Mouse (Mus musculus): Measurements from ENCODE around the gene Slc25a23.

The Slc25a23 gene

GRCm38 (mm10) chr17:57012245-57012795 lies 47.3 kb downstream of the Slc25a23 start:
- no peak for DNase-seq (ENCODE audit: low spot score)

- peak; percentile 90 for DNase-seq (ENCODE audit: low spot score)
Observed at GRCm38 (mm10) chr17:57011236-57012141, 48.2 kb downstream of the Slc25a23 start, which contains the start of the genes Gtf2f1 and Gm17949. Gtf2f1 (minus strand) TSS chr17:57011288. Gm17949 (plus strand) TSS chr17:57011469.

- DNase-seq (ENCODE audit: low spot score) = no peak
Observed at GRCm38 (mm10) chr17:57010911-57011235, 48.8 kb downstream of the Slc25a23 start.

GRCm38 (mm10) chr17:57007137-57007905 lies 52.3 kb downstream of the Slc25a23 start:
- no peak for DNase-seq (ENCODE audit: low spot score)

GRCm38 (mm10) chr17:57003994-57004393 lies 55.7 kb downstream of the Slc25a23 start:
- no peak for DNase-seq (ENCODE audit: low spot score)

- no peak for DNase-seq (ENCODE audit: low spot score)
Observed at GRCm38 (mm10) chr17:57001228-57001627, 58.4 kb downstream of the Slc25a23 start.

- no peak for DNase-seq (ENCODE audit: low spot score)
Observed at GRCm38 (mm10) chr17:56999968-57000609, 59.6 kb downstream of the Slc25a23 start, which contains the start of gene Pspn. Pspn (minus strand) TSS chr17:57000018.

- no peak for DNase-seq (ENCODE audit: low spot score)
Observed at GRCm38 (mm10) chr17:56999414-56999813, 60.2 kb downstream of the Slc25a23 start.

- DNase-seq (ENCODE audit: low spot score) = peak; percentile 95
Observed at GRCm38 (mm10) chr17:56997029-56997667, 62.5 kb downstream of the Slc25a23 start, which contains the start of gene Alkbh7. Alkbh7 (plus strand) TSS chr17:56997339.

GRCm38 (mm10) chr17:56996506-56996905 lies 63.2 kb downstream of the Slc25a23 start:
- no peak for DNase-seq (ENCODE audit: low spot score)

- DNase-seq (ENCODE audit: low spot score) = no peak
Observed at GRCm38 (mm10) chr17:56995046-56995445, 64.6 kb downstream of the Slc25a23 start.

Data from urinary bladder, postnatal 14 days (tissue).